Mouse (Mus musculus): ENCODE results near the gene Ttll12. TPM values are rescaled to one million over a fixed set of nuclear protein-coding genes. Genes with fewer than 3 reads are reported as not detected.

The Ttll12 gene
- polyA plus RNA-seq, 1 experiment from 2014 or later = 34.0 TPM

- Histone ChIP-seq H3K4me3 (no peak overlapping the region), H3K9me3 (no peaks in the 10 kb centered on the region), H3K27me3 (no peaks in the 10 kb centered on the region), H3K36me3 (peaks cover 17% of the 10 kb centered on the region; the same call in 1 of the 2 replicates), H3K4me2 (no peak overlapping the region), H3K4me1 (no peaks in the 10 kb centered on the region), H3K9ac (no peak overlapping the region), H3K27ac (no peak overlapping the region)
- ATAC-seq (ENCODE audit: borderline replicate concordance, extremely low read depth, low FRiP score, low TSS enrichment) = no peak
- 62% methylated on average over 2 of the region's 2 CpGs for WGBS
These were observed 24.3 kb downstream of the Ttll12 start for GRCm38 (mm10) chr15:83570641-83571040.

DNA sequence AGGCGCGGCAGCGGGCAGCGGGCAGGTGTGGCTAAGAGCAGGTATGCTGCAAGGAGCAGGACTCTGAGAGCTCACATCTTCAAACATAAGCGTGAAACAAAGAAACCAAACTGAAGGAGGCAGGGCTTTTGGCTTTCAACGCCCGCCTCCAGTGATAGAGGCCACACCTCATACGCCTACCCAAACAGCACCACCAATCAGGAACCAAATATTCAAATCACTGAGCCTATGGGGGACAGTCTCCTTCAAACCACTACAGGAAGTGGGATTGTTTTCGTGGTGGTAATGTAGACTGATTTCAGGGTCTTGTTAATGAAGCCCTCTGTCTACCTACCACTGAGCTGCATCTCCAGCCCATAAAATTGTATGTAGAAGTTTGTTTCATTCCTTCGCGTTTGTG lies 25.3 kb downstream of the Ttll12 start:
- 47% methylated on average over 11 of the region's 11 CpGs for WGBS
- H3K36me3 ChIP-seq = 0 out of 2 replicates have a peak, but pooled peaks cover 9% of the 10 kb centered on the region
- H3K27me3 ChIP-seq = no peaks in the 10 kb centered on the region
- H3K4me1 ChIP-seq = no peaks in the 10 kb centered on the region
- no peaks in the 10 kb centered on the region for H3K9me3 ChIP-seq
- no peak for ATAC-seq (ENCODE audit: borderline replicate concordance, extremely low read depth, low FRiP score, low TSS enrichment)
- no peak overlapping the region for H3K27ac ChIP-seq
- H3K4me2 ChIP-seq = no peak overlapping the region
- no peak overlapping the region for H3K9ac ChIP-seq
- H3K4me3 ChIP-seq = no peak overlapping the region

DNA sequence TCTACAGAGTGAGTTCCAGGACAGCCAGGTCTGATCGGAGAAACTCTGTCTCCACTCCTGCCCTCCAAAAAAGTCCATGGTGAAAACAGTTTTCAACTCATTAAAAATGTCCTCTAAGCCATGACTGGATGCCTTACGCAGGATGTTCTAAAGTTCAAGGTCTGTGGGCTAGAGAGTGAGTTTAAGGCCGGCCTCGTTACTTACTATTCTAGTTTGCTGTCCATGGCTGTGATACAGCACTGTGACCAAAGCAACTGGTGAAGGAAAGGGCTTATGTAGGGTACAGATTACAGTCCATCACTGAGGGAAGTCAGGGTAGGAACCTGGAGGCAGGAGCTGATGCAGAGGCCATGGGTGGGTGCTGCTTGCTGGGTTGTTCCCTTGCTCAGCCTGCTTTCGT lies 26.4 kb downstream of the Ttll12 start:
- H3K27ac ChIP-seq = no peak overlapping the region
- H3K9me3 ChIP-seq = no peaks in the 10 kb centered on the region
- 92% methylated on average over 5 of the region's 5 CpGs for WGBS
- H3K4me3 ChIP-seq = no peak overlapping the region
- H3K4me2 ChIP-seq = no peak overlapping the region
- H3K36me3 ChIP-seq = no peaks in the 10 kb centered on the region
- no peak for ATAC-seq (ENCODE audit: borderline replicate concordance, extremely low read depth, low FRiP score, low TSS enrichment)
- H3K9ac ChIP-seq = no peak overlapping the region
- no peaks in the 10 kb centered on the region for H3K27me3 ChIP-seq
- peaks cover 5% of the 10 kb centered on the region for H3K4me1 ChIP-seq

DNA sequence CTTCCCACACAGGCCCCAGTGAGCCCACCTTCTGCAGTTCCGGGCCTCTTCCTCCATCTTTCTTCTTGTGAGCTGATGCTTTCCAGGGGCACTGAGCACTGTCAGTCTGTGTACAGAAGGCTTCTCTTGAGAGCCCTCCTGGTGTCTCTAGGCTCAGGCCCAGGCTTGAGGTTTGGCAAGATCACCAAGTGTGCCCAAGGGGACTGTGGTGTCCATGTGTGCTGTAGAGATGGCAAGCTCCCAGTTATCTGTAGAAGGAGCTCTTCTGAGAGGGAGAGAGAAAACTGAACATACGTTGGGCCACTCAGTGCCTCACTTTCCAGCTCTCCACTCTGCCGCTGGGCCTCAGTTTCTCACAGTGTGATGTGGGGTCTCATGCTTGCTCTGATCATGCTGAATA lies 27.2 kb downstream of the Ttll12 start:
- Histone ChIP-seq H3K27ac (no peak overlapping the region), H3K27me3 (no peaks in the 10 kb centered on the region), H3K9ac (no peak overlapping the region), H3K36me3 (no peaks in the 10 kb centered on the region), H3K4me1 (peaks cover 12% of the 10 kb centered on the region), H3K4me3 (no peak overlapping the region), H3K9me3 (no peaks in the 10 kb centered on the region), H3K4me2 (no peak overlapping the region)
- no peak for ATAC-seq (ENCODE audit: borderline replicate concordance, extremely low read depth, low FRiP score, low TSS enrichment)
- WGBS = 80% methylated on average over 3 of the region's 3 CpGs

- Histone ChIP-seq H3K4me3 (no peak overlapping the region), H3K9ac (no peak overlapping the region), H3K9me3 (no peaks in the 10 kb centered on the region), H3K4me1 (peaks cover 16% of the 10 kb centered on the region), H3K27ac (no peak overlapping the region), H3K36me3 (no peaks in the 10 kb centered on the region), H3K4me2 (no peak overlapping the region), H3K27me3 (no peaks in the 10 kb centered on the region)
- WGBS = 67% methylated on average over 5 of the region's 5 CpGs
- no peak for ATAC-seq (ENCODE audit: borderline replicate concordance, extremely low read depth, low FRiP score, low TSS enrichment)
These were observed 29.0 kb downstream of the Ttll12 start for GRCm38 (mm10) chr15:83566006-83566405.

DNA sequence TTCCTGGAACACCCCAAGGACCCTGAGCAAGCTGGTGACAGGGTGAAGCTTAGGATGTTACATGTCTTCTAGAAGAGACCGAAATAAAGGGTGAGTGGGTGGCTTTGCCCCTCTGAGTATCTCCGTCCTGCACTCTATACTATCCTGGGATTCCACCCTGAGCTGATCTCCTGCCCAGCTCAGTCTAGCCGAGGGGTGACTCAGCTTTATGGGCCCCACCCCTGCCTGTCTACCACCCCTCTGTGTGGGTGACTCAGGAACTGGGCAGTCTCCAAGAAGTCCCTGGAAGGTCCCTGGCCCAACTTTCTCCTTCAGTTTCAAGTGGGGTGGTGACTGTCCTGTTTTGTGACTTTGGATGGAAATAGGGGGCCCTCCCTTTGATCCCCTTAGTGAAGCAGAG lies 29.5 kb downstream of the Ttll12 start:
- no peaks in the 10 kb centered on the region for H3K36me3 ChIP-seq
- H3K9ac ChIP-seq = no peak overlapping the region
- ATAC-seq (ENCODE audit: borderline replicate concordance, extremely low read depth, low FRiP score, low TSS enrichment) = no peak
- H3K27ac ChIP-seq = no peak overlapping the region
- H3K4me1 ChIP-seq = peaks cover 16% of the 10 kb centered on the region
- WGBS = 83% methylated on average over 3 of the region's 3 CpGs
- H3K27me3 ChIP-seq = no peaks in the 10 kb centered on the region
- H3K4me2 ChIP-seq = no peak overlapping the region
- H3K4me3 ChIP-seq = no peak overlapping the region
- no peaks in the 10 kb centered on the region for H3K9me3 ChIP-seq

DNA sequence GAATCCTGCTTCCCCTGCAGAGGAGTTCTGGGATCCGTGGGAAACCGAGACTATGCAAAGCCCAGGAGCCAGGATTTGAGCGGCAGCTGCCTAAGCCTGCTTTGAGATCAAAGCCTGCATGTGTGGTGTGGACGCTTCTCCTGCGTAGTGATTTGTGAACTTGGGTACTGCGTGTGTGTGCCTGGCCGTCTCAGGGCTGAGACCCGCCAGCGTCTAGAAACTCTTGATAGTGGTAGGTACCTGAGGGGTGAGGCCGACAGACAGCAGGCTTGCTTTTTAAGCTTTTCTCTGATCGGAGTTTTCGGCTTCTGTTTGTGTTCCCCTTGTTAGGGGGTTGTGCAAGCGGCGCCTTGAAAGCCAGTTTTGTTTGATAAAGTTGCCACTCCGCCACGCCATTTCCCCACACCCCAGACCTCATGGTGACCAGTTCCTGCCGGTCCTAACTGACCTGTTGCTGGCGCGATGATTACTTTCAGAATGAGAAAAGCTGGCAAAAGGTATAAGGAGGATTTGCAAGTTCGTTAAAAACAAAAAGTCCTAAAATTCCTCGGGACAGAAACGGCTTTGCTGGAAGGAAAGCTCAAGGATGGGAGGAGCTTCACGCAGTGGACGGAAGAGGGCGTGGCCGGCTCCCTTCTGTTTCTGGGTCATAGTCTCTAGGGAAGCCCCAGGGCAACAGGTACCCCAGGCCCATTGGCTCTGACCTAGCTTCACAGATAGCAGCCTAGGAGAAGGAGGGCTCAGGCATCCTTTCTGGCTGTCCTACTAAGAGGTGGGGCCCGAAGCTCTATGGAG lies 30.9 kb downstream of the Ttll12 start:
- peak overlapping the region; percentile 98 for H3K4me2 ChIP-seq
- H3K9me3 ChIP-seq = no peaks in the 10 kb centered on the region
- peak overlapping the region; percentile 71 for H3K27ac ChIP-seq
- WGBS = 2% methylated on average over 27 of the region's 27 CpGs
- peak overlapping the region; percentile 59 for H3K4me3 ChIP-seq
- peak overlapping the region; percentile 60 for H3K9ac ChIP-seq
- 0 out of 2 replicates have a peak, but pooled peaks have one; percentile 33 for ATAC-seq (ENCODE audit: borderline replicate concordance, extremely low read depth, low FRiP score, low TSS enrichment)
- peaks cover 16% of the 10 kb centered on the region for H3K4me1 ChIP-seq
- H3K27me3 ChIP-seq = no peaks in the 10 kb centered on the region
- H3K36me3 ChIP-seq = no peaks in the 10 kb centered on the region

- 0% methylated on average over 22 of the region's 28 CpGs for WGBS
- ATAC-seq (ENCODE audit: borderline replicate concordance, extremely low read depth, low FRiP score, low TSS enrichment) = peak; percentile 70; the same call in 1 of the 2 replicates
- H3K27ac ChIP-seq = peak within 1 kb of the TSS; percentile 71
- no peaks in the 10 kb centered on the region for H3K36me3 ChIP-seq
- no peaks in the 10 kb centered on the region for H3K27me3 ChIP-seq
- H3K9me3 ChIP-seq = no peaks in the 10 kb centered on the region
- peak within 1 kb of the TSS; percentile 59 for H3K4me3 ChIP-seq
- peak within 1 kb of the TSS; percentile 60 for H3K9ac ChIP-seq
- H3K4me1 ChIP-seq = peaks cover 16% of the 10 kb centered on the region
- H3K4me2 ChIP-seq = peak within 1 kb of the TSS; percentile 98
These were observed 31.6 kb downstream of the Ttll12 start, which contains the start of the genes Tspo and Mcat for GRCm38 (mm10) chr15:83563327-83563856. TSS of gene Tspo (plus strand) at chr15:83563592. TSS of gene Mcat (minus strand) at chr15:83563787.

GRCm38 (mm10) chr15:83562626-83563270 lies 32.2 kb downstream of the Ttll12 start:
- H3K27me3 ChIP-seq = no peaks in the 10 kb centered on the region
- H3K4me3 ChIP-seq = peak overlapping the region; percentile 59
- H3K4me2 ChIP-seq = peak overlapping the region; percentile 98
- peak; percentile 75; the same call in 1 of the 2 replicates for ATAC-seq (ENCODE audit: borderline replicate concordance, extremely low read depth, low FRiP score, low TSS enrichment)
- no peaks in the 10 kb centered on the region for H3K36me3 ChIP-seq
- 0 out of 2 replicates have a peak overlapping the region, but pooled peaks have one; percentile 60 for H3K9ac ChIP-seq
- peaks cover 16% of the 10 kb centered on the region for H3K4me1 ChIP-seq
- 31% methylated on average over 15 of the region's 15 CpGs for whole genome bisulfite sequencing
- no peaks in the 10 kb centered on the region for H3K9me3 ChIP-seq
- H3K27ac ChIP-seq = peak overlapping the region; percentile 71

DNA sequence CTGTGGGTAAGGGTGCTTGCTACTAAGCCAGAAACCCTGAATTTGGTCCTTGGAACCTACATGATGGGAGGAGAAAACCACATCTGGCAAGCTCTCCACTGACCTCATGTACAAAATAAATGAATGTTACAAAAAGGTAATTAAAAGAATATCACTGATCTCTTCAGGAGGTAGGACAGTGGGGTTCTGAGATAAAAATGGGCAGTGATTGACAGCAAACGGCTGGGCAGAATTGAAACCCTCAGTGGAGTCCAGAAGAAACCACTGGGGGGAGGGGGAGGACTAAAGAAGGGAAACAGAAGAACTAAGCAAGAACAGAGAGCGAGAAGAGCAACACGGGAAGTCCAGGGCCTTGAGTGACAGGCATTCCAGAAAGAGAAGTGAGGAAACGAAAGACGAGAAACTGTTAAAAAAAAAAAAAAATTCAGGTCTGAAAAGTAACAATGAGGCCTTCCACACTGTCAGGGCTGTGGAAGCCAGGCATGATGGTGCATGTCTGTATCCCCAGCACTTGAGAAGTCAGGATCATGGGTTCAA lies 33.9 kb downstream of the Ttll12 start:
- no peak for ATAC-seq (ENCODE audit: borderline replicate concordance, extremely low read depth, low FRiP score, low TSS enrichment)
- Histone ChIP-seq H3K27ac (no peak overlapping the region), H3K4me2 (no peak overlapping the region), H3K9ac (no peak overlapping the region), H3K27me3 (no peaks in the 10 kb centered on the region), H3K4me1 (peaks cover 16% of the 10 kb centered on the region), H3K9me3 (no peaks in the 10 kb centered on the region), H3K36me3 (no peaks in the 10 kb centered on the region), H3K4me3 (no peak overlapping the region)
- WGBS = 53% methylated on average over 5 of the region's 5 CpGs

- Histone ChIP-seq H3K27me3 (no peaks in the 10 kb centered on the region), H3K4me1 (peaks cover 7% of the 10 kb centered on the region)
- peak; percentile 87 for ATAC-seq (ENCODE audit: borderline replicate concordance, extremely low read depth, low FRiP score, low TSS enrichment)
These were observed 39.6 kb downstream of the Ttll12 start for GRCm38 (mm10) chr15:83555161-83555974.

More at GRCm38 (mm10) chr15:83555161-83555974, 39.6 kb downstream of the Ttll12 start:
- Histone ChIP-seq H3K9me3 (no peaks in the 10 kb centered on the region), H3K36me3 (peaks cover 6% of the 10 kb centered on the region), H3K4me2 (peak overlapping the region; percentile 88), H3K9ac (peak overlapping the region; percentile 90), H3K27ac (peak overlapping the region; percentile 89), H3K4me3 (peak overlapping the region; percentile 76)
- under 1% methylated on average over 68 of the region's 74 CpGs for WGBS

Data from lung, embryonic 15.5 days (tissue).